Mouse (Mus musculus): ENCODE data around the gene Xcr1. TPM values are rescaled to one million over a fixed set of nuclear protein-coding genes. Genes with fewer than 3 reads are reported as not detected.

Xcr1 gene
- polyA plus RNA-seq, 1 experiment: 0.62 TPM

DNA sequence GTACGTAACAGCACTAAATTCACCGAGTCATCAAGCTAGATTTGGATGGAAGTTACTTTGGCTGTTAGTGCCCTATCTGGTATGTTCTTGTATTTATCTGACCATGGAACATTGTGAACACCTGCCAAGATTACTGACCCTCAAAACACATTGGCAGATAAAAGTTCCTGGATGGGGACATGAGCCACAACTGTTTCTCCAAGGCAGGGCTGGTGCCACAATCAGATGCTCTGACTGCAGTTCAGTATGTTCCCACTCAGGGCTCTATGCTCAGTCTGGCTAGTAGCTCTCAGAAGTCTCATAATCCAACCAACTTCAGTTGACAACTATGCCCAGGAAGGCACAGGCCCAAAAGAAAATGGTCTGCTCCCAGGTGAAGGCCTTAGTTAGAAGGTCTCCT is 59.4 kb downstream of the Xcr1 start:
- Histone ChIP-seq H3ac (ENCODE audit: control insufficient read depth, insufficient read length, low read depth) (no peak overlapping the region), H3K79me2 (ENCODE audit: control insufficient read depth, insufficient read depth) (no peaks in the 10 kb centered on the region), H3K36me3 (ENCODE audit: control insufficient read depth, insufficient read depth) (peaks cover 29% of the 10 kb centered on the region), H3K4me3 (ENCODE audit: insufficient read depth, poor library complexity, severe bottlenecking) (no peak overlapping the region), H3K27me3 (ENCODE audit: control insufficient read depth, insufficient read depth, insufficient read length) (no peaks in the 10 kb centered on the region), H3K79me3 (ENCODE audit: low read depth) (no peaks in the 10 kb centered on the region)
- TF ChIP-seq MYOG (IDR thresholded peaks at IDR 0.05; ENCODE audit: control insufficient read depth, extremely low read depth, insufficient read length) (no peak), FOSL1 (IDR thresholded peaks at IDR 0.05; ENCODE audit: insufficient read depth, low read length, poor library complexity, severe bottlenecking) (no peak), USF1 (IDR thresholded peaks at IDR 0.05; ENCODE audit: low read depth) (no peak), CEBPB (IDR thresholded peaks at IDR 0.05; ENCODE audit: low read depth) (no peak), MAX (IDR thresholded peaks at IDR 0.05) (no peak), MYOD1 (IDR thresholded peaks at IDR 0.05; ENCODE audit: control insufficient read depth, insufficient read length, low read depth) (no peak), CTCF (IDR thresholded peaks at IDR 0.05; ENCODE audit: control insufficient read depth, insufficient read depth, insufficient read length) (no peak)

Other genes starting within 250 kb of the Xcr1 start
- 0.02 TPM for gene Slc6a20b, start 229.5 kb downstream of the Xcr1 start, polyA plus RNA-seq (2012; fragmentation: generic; extraction: Trizol)
- 0.01 TPM for gene Ccr9, start 183.6 kb downstream of the Xcr1 start, polyA plus RNA-seq (2012; fragmentation: generic; extraction: Trizol)
- not detected for gene Slc6a20a, start 183.1 kb downstream of the Xcr1 start, polyA plus RNA-seq (2012; fragmentation: generic; extraction: Trizol)
- gene Lztfl1, start 144.3 kb downstream of the Xcr1 start, polyA plus RNA-seq (2012; fragmentation: generic; extraction: Trizol): 3.3 TPM
- gene Cxcr6, start 55.6 kb downstream of the Xcr1 start, polyA plus RNA-seq (2012; fragmentation: generic; extraction: Trizol): 5.7 TPM
- 4.1 TPM for gene Fyco1, start 10.1 kb downstream of the Xcr1 start, polyA plus RNA-seq (2012; fragmentation: generic; extraction: Trizol)
- 0.13 TPM for gene Ccr1, start 106.7 kb upstream of the Xcr1 start, polyA plus RNA-seq (2012; fragmentation: generic; extraction: Trizol)
- gene Ccr1l1, start 116.4 kb upstream of the Xcr1 start, polyA plus RNA-seq (2012; fragmentation: generic; extraction: Trizol): not detected
- not detected for gene Ccr3, start 159.9 kb upstream of the Xcr1 start, polyA plus RNA-seq (2012; fragmentation: generic; extraction: Trizol)
- not detected for gene Ccr2, start 239.9 kb upstream of the Xcr1 start, polyA plus RNA-seq (2012; fragmentation: generic; extraction: Trizol)